Mouse (Mus musculus) ovary, postnatal 10 days (tissue): ENCODE measurements around the gene Poldip3.

Experiments
- DNase-seq: peaks from one replicate; pipeline ENCODE4 v3.0.0; 2022; ENCODE audit warnings: low spot score

The Poldip3 gene

GRCm38 (mm10) chr15:83085901-83086300 is 63.3 kb downstream of the Poldip3 start:
- no peak for DNase-seq

DNA sequence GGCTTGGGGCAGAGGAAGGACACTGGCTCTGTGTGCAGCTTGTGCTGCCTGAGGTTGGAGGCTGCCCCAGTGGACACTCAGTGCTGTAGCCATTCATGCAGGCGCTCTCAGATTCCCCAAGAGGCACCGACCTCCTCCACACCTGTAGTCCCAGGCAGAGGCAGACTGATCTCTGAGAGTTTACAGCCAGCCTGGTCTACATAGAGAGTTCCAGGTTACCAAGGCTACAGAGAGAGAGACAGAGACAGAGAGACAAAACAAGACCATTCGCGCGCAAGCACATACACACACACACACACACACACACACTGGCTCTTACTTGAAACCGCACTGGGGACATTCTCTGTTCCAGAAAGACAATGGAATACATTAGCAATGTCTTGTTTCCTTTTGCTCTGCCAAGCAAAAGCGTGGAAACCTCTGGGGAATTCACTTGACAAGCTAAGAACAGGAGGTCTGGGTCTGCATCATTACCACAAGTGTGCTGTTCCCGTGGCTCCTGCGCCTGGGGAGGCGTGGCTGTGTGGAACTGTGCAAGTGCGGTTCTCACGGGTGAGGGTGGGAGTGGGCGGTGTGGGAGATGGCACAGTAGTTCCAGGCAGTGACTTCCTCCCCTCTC is 65.1 kb downstream of the Poldip3 start:
- no peak for DNase-seq

GRCm38 (mm10) chr15:83083530-83083929 is 65.7 kb downstream of the Poldip3 start:
- no peak for DNase-seq
